Mouse (Mus musculus): ENCODE data around the gene Gm10665.
"Not testable (repeated sequence)": the region's sequence is repeated elsewhere in the genome, so short reads cannot be mapped to it uniquely, and the experiment has no call there.

- TF ChIP-seq CTCF, EP300 (IDR thresholded peaks at IDR 0.05; ENCODE audit: low read depth): not testable (repeated sequence)
Measured at GRCm38 (mm10) chr7:22499578-22499977, 35.7 kb upstream of the Gm10665 start, which contains the start of gene Vmn1r151.

Measured in heart, postnatal 0 days (tissue).